In the genomic region with DNA sequence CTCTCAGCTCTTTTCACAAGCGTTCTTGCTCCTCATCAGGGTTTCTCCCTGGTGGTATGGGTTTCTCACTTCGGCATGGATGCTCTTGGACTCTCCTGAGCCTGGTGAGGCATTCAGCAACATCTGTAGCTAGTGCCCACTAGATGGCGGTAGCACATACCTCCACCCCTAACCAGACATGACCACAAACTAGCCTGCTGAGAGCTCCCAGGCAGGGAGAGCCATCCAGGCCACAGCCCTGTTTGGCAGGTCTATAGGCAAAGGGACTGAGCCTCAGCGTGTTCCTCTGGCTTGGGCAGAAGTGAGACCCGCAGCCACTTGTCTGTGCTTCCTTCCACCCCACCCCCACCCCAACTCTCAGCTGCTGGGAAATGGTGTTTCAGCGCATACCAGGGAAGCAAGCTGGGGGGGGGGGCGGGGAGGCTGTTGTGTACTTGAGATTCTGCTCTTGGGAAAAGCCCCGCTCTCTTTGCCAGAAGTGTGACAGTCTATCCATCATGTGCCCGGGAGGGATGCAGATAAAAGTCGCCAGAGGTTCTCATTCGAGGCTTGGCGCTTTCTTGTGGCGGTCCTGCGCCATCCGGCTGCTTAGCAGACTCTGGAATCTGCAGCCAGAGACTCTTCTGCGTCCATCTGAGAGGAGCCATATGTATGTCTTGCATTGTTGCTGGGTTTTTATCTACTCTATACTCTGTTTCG, we compare ENCODE assay signal across 9 mouse cellular contexts.
A peak's percentile ranks its signal among the peaks of the same experiment; 100 is the strongest.
DNase-seq lines count a peak whose midpoint lies in the region; ATAC-seq and TF ChIP-seq lines count a peak whose summit lies in the region.
"Had no signal": no experiment of that assay in that cellular context is flagged by ENCODE, and none has a peak within 500 bp of the region (broad histone marks: within the 10 kb centered on the region; RNA-seq: fewer than 3 reads in every experiment).

No protein-coding gene starts in this region.

- no peak overlapping the region for H3K4me2 ChIP-seq in embryonic facial prominence, embryonic 11.5 days (ENCODE audit: low read depth, low read length)
- H3K4me2 ChIP-seq in intestine, embryonic 16.5 days (ENCODE audit: low read depth, low read length), result peak overlapping the region; percentile 19; the same call in 1 of the 2 replicates

- DNase-seq in spleen, adult 18-20 months, result peak; percentile 14 to 43
- DNase-seq in spleen, adult 12 weeks (ENCODE audit: low spot score), result no peak
- DNase-seq in embryonic facial prominence, embryonic 11.5 days (ENCODE audit: low spot score), result peak; percentile 89
- peak; percentile 76 to 82 for DNase-seq in left cerebral cortex, postnatal 25 days (ENCODE audit: low spot score in 2 of 2)
- peak; percentile 75 for DNase-seq in midbrain, embryonic 10.5 days (ENCODE audit: low spot score)

- no peak overlapping the region for H3K9ac ChIP-seq in embryonic facial prominence, embryonic 11.5 days (replicated peaks; ENCODE audit: low read length)
- no peak overlapping the region for H3K9ac ChIP-seq in intestine, embryonic 16.5 days (ENCODE audit: low read depth, low read length)

- no peaks in the 10 kb centered on the region; the same call in 1 of the 2 replicates for H3K36me3 ChIP-seq in embryonic facial prominence, embryonic 11.5 days (replicated peaks; ENCODE audit: control insufficient read depth, insufficient read depth, low read depth, low read length)
- H3K36me3 ChIP-seq in intestine, embryonic 16.5 days (ENCODE audit: control insufficient read depth, insufficient read depth, low read length), result no peaks in the 10 kb centered on the region
- peaks cover 3% of the 10 kb centered on the region; the same call in 1 of the 2 replicates for H3K36me3 ChIP-seq in midbrain, embryonic 10.5 days
- 0 out of 2 replicates have a peak, but pooled peaks cover 4% of the 10 kb centered on the region for H3K36me3 ChIP-seq in small intestine, adult 2 months (ENCODE audit: control insufficient read depth, insufficient read depth, low read length)
- H3K36me3 ChIP-seq: G1E had no signal

- H3K4me1 ChIP-seq in embryonic facial prominence, embryonic 11.5 days (ENCODE audit: control insufficient read depth, insufficient read depth, low read length), result no peaks in the 10 kb centered on the region
- peaks cover 7% of the 10 kb centered on the region for H3K4me1 ChIP-seq in intestine, embryonic 16.5 days (ENCODE audit: control insufficient read depth, insufficient read depth, low read length)
- H3K4me1 ChIP-seq in midbrain, embryonic 10.5 days, result peaks cover 7% of the 10 kb centered on the region
- no peaks in the 10 kb centered on the region for H3K4me1 ChIP-seq in small intestine, adult 2 months (ENCODE audit: control insufficient read depth, insufficient read depth, insufficient read length, low read length)

- no peak overlapping the region for H3K4me3 ChIP-seq in embryonic facial prominence, embryonic 11.5 days (ENCODE audit: low read depth, low read length)
- no peak overlapping the region for H3K4me3 ChIP-seq in intestine, embryonic 16.5 days (ENCODE audit: low read length)
- H3K4me3 ChIP-seq in midbrain, embryonic 10.5 days, result no peak overlapping the region
- H3K4me3 ChIP-seq in small intestine, adult 2 months (ENCODE audit: low read depth, low read length), result no peak overlapping the region

- peak; percentile 86 for ATAC-seq in embryonic facial prominence, embryonic 11.5 days (replicated peaks; ENCODE audit: insufficient number of reproducible peaks, low FRiP score, low TSS enrichment, low read depth)
- peak; percentile 94 for ATAC-seq in granulocyte monocyte progenitor cell, adult 5-6 weeks (replicated peaks; ENCODE audit: poor library complexity, severe bottlenecking)
- peak; percentile 90 for ATAC-seq in intestine, embryonic 16.5 days

- H3K27ac ChIP-seq in embryonic facial prominence, embryonic 11.5 days (replicated peaks; ENCODE audit: low read depth, low read length), result no peak overlapping the region
- H3K27ac ChIP-seq in intestine, embryonic 16.5 days (ENCODE audit: low read length), result peak overlapping the region; percentile 29; the same call in 1 of the 2 replicates
- no peak overlapping the region; the same call in 1 of the 2 replicates for H3K27ac ChIP-seq in midbrain, embryonic 10.5 days (replicated peaks)
- no peak overlapping the region for H3K27ac ChIP-seq in small intestine, adult 2 months (ENCODE audit: insufficient read depth, low read depth, low read length)

- 48% methylated on average over 17 of the region's 17 CpGs for WGBS in embryonic facial prominence, embryonic 11.5 days
- WGBS in intestine, embryonic 16.5 days, result 30% methylated on average over 17 of the region's 17 CpGs
- WGBS in midbrain, embryonic 10.5 days, result 57% methylated on average over 17 of the region's 17 CpGs
- WGBS in small intestine, adult 2 months, result 50% methylated on average over 17 of the region's 17 CpGs

- H3K9me3 ChIP-seq in embryonic facial prominence, embryonic 11.5 days (replicated peaks; ENCODE audit: control insufficient read depth, low read length), result no peaks in the 10 kb centered on the region
- H3K9me3 ChIP-seq in intestine, embryonic 16.5 days (ENCODE audit: control insufficient read depth, low read length), result no peaks in the 10 kb centered on the region
- peaks cover 12% of the 10 kb centered on the region; the same call in 1 of the 2 replicates for H3K9me3 ChIP-seq in midbrain, embryonic 10.5 days (replicated peaks)

- intact Hi-C loops in left cerebral cortex, postnatal 25 days (cut with DNase I), result loop anchor here (5.0 to 10.0 kb wide), 4 partner anchors 144 to 616 kb away; no protein-coding TSS in a partner anchor

- no peaks in the 10 kb centered on the region for H3K27me3 ChIP-seq in embryonic facial prominence, embryonic 11.5 days (ENCODE audit: control insufficient read depth, insufficient read depth, low read length)
- H3K27me3 ChIP-seq in intestine, embryonic 16.5 days (replicated peaks; ENCODE audit: control insufficient read depth, insufficient read depth, low read length), result no peaks in the 10 kb centered on the region
- H3K27me3 ChIP-seq in midbrain, embryonic 10.5 days (ENCODE audit: low read depth, poor library complexity, severe bottlenecking), result no peaks in the 10 kb centered on the region
- no peaks in the 10 kb centered on the region for H3K27me3 ChIP-seq in small intestine, adult 2 months (ENCODE audit: control insufficient read depth, insufficient read depth, low read length)

- TF ChIP-seq CTCF in small intestine, adult 2 months (IDR thresholded peaks at IDR 0.05; ENCODE audit: extremely low read depth, insufficient read length, insufficient replicate concordance, low read depth, low read length), result peak; percentile 86; the same call in 1 of the 2 replicates

- TF ChIP-seq POLR2A in small intestine, adult 2 months (IDR thresholded peaks at IDR 0.05; ENCODE audit: low read depth, low read length), result no peak
